Mouse (Mus musculus) G1E-ER4 (cell line): ENCODE results near the gene Wdr17. TPM values are rescaled to one million over a fixed set of nuclear protein-coding genes. Genes with fewer than 3 reads are reported as not detected.

Experiments used
- GATA1 ChIP-seq: IDR thresholded peaks from one replicate; pipeline ENCODE4 v1.8.0; 2012; ENCODE audit warnings: low read length, inconsistent platforms
- polyA plus RNA-seq: library from polyadenylated mRNA; stranded (reverse); fragments of >175 nt; gene quantifications from 2 replicates; pipeline ENCODE4 v1.2.3, GENCODE M21; 2012

Gene Wdr17
- polyA plus RNA-seq, 1 experiment = not detected

GRCm38 (mm10) chr8:54723976-54724667 is 162.9 kb downstream of the Wdr17 start:
- no peak for TF ChIP-seq GATA1

- TF ChIP-seq GATA1 = no peak
These were observed 168.5 kb downstream of the Wdr17 start for GRCm38 (mm10) chr8:54718515-54718914.

DNA sequence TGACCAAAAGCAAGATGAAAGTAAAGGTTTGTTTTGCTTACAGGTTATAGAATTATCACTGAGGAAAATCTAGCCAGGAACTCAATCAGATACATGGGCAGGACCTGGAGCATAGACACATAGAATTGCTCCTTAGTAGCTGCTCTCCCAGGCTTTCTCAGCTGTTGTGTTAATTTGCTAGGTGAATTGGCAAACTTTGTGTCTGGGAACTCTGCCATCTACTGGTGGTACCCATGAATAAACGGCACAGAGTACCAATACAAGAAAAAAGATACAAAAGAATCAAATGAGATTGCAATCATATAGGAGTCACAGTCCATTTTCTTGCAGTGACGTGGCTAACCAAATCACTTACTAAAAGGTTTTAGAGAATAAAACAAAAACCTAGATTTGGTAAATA is 181.2 kb downstream of the Wdr17 start:
- no peak for TF ChIP-seq GATA1

DNA sequence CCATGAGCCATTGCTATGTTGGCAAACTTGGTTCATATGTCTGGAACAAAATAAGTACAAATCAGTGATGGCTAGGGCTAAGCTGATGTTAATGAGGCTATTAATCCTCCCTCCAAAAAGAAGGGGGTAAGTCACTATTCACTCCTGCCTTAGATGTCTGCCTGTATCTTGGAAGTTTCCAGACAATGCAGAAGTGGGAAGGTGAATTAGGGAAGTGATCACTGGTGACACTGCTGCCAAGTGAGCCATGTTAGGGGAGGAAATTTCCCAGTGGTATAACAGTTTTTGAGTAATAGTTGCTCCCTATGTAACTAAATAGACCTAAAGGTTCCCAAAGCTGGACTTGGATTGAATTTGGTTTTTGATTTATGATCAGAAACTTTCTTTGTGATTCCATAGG is 215.2 kb downstream of the Wdr17 start:
- TF ChIP-seq GATA1 = no peak

GRCm38 (mm10) chr8:54667756-54668155 is 219.2 kb downstream of the Wdr17 start:
- TF ChIP-seq GATA1 = no peak

GRCm38 (mm10) chr8:54660675-54661074 is 226.3 kb downstream of the Wdr17 start:
- TF ChIP-seq GATA1 = no peak

- TF ChIP-seq GATA1 = no peak
These were observed 227.3 kb downstream of the Wdr17 start for GRCm38 (mm10) chr8:54659703-54660102.

DNA sequence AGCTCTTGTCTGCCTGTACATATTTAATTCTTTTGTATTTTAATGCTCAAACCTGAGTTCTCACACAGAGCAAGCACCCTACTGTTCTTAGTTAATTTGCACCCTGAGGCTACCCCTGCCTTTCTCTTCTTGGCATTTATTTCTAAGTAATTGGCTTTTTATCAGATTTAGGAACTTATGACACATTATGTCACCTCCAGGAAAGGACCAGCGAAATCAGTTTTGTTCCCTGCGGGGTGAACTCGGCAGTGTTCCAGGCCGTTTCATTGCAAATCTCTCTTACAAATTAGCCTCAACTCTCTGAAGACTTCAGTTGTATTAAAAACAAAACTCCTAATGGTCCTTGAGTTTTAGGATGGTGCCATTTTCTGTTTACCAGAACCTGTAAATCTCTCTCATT is 248.3 kb downstream of the Wdr17 start:
- TF ChIP-seq GATA1 = no peak

DNA sequence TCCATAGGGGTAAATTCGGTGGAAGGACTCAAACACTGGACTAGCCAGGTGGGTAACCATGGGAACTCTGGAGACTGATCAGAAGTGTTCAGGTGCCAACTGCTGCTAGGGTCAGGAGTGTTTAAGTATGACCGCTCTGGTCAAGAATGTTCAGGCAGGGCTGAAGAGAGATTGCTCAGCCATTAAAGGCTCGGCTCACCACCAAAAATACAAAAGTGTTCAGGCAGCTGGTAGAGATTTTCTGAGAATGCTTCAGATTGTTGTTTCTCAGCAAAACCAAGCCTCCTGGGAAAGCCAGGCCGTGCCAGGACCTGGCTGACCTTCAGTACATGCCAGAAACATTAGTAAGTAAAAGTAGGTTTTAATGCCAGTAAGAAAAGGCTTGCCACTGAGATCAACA is 276.7 kb downstream of the Wdr17 start:
- no peak for TF ChIP-seq GATA1

DNA sequence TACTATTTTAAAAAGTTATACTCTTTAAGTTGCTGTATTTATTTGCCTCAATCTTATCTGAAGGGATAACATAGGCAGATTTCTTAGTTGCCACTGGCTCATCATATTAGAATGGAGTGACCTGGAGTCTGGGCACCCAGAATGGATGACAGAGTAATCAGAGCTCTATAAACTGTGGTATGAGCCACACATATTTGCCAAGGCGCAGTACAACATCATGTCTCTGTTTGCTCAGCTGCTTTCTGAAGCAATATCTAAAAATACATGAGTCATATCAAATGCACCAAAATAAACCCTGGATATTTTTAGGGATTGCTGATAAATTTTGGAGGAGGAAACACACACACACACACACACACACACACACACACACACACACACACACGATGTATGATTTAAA is 277.6 kb downstream of the Wdr17 start:
- no peak for TF ChIP-seq GATA1

DNA sequence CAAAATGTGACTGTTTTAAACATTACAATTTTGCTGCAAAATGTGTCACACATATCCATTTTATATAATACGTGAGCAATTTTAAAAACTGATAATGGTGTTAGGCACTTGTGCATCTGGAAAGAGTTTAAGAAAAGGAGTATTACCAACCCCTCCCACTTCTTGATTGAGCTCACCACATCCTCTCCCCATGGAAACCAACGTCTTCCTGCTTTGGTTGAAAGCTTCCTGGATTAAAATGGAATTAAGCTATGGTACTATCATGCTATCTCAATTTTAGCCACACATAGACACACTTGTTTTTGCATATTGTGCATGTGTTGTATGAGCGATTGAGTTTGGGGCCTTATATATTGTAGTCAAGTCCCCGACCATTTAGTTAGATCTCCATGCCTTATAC is 283.5 kb downstream of the Wdr17 start:
- no peak for TF ChIP-seq GATA1

DNA sequence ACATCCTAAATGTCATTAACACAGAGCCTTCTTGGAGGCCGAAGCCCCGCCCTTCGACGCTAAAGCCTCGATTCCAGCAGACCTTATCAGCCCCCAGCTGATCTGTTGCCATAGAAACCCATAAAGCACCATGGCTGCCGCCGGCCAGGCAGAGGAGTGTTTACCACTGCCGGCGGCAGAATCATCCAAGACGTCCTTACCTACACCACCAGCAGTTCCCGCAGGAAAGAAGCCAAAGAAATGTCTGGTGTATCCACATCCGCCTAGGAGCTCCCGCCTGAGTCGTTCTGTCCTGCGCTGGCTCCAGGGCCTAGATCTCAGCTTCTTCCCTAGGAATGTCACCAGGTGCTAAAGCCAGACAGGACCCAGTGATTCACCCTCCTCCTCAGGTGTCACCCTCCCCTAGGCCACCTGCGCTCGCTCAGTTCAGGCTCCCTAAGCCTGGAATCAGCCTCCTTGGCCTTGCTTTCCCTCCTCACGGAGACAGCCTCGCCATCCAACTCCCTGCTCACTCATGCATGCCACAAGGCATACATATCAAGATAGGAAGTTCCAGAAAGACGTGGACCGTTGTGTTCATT is 286.2 kb downstream of the Wdr17 start, which contains the start of gene Spata4:
TSS of gene Spata4 (plus strand) at position 111 of the 581 bp plus-strand sequence.
- TF ChIP-seq GATA1 = peak; percentile 26

DNA sequence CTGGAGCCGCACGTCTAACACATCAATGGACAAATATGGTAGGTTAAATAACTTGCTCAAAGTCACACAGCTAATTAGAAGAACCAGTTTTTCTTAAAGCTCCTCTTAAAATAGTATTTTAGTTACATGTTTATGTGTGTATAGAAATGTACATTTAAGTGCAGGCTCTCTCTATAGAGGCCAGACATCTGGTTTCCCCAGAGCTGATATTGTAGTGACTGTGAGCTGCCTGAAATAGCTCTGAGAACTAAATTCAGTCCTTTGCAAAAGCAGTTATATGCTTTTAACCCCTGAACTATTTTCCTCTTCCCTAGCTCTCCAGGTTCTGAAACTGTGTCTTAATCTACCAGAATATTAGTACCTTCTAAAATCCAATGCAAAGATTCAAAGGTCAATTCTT is 289.6 kb downstream of the Wdr17 start:
- no peak for TF ChIP-seq GATA1

- TF ChIP-seq GATA1 = no peak
These were observed 290.0 kb downstream of the Wdr17 start for GRCm38 (mm10) chr8:54596940-54597339.

GRCm38 (mm10) chr8:54596051-54596450 is 290.9 kb downstream of the Wdr17 start:
- TF ChIP-seq GATA1 = no peak

GRCm38 (mm10) chr8:54594634-54595033 is 292.4 kb downstream of the Wdr17 start:
- no peak for TF ChIP-seq GATA1

GRCm38 (mm10) chr8:54582886-54583285 is 304.1 kb downstream of the Wdr17 start:
- TF ChIP-seq GATA1 = no peak
